ENCODE assay signal across 8 mouse cellular contexts in genomic region chr15:60853231-60853999, GRCm38 (mm10). TPM values are rescaled to one million over a fixed set of nuclear protein-coding genes. Genes with fewer than 3 reads are reported as not detected.
DNase-seq lines count a peak whose midpoint lies in the region; ATAC-seq and TF ChIP-seq lines count a peak whose summit lies in the region.

TSS of gene Fam84b (minus strand) at chr15:60853778.

- peak; percentile 50 for TF ChIP-seq CTCF in heart, adult 2 months (IDR thresholded peaks at IDR 0.05)

- peaks cover 7% of the 10 kb centered on the region for H3K4me1 ChIP-seq in heart, adult 2 months (ENCODE audit: control insufficient read depth, insufficient read depth, low read length)
- peaks cover 11% of the 10 kb centered on the region for H3K4me1 ChIP-seq in kidney, embryonic 16.5 days (ENCODE audit: insufficient read depth, low read length)
- H3K4me1 ChIP-seq in lung, embryonic 16.5 days (replicated peaks; ENCODE audit: control insufficient read depth, insufficient read depth, low read length): 0 out of 2 replicates have a peak, but pooled peaks cover 4% of the 10 kb centered on the region
- H3K4me1 ChIP-seq in stomach, embryonic 16.5 days (ENCODE audit: control insufficient read depth, insufficient read depth, low read length): peaks cover 8% of the 10 kb centered on the region

- peaks cover 3% of the 10 kb centered on the region for H3K9me3 ChIP-seq in kidney, embryonic 16.5 days (ENCODE audit: low read length)
- H3K9me3 ChIP-seq in lung, embryonic 16.5 days (ENCODE audit: control insufficient read depth, low read length): peaks cover 2% of the 10 kb centered on the region; the same call in 1 of the 2 replicates
- H3K9me3 ChIP-seq in stomach, embryonic 16.5 days (replicated peaks; ENCODE audit: control insufficient read depth, low read length): peaks cover 5% of the 10 kb centered on the region; the same call in 1 of the 2 replicates

- peak; percentile 81 for ATAC-seq in kidney, embryonic 16.5 days (ENCODE audit: low FRiP score, low TSS enrichment)
- ATAC-seq in lung, embryonic 16.5 days (ENCODE audit: low read depth): peak; percentile 64
- ATAC-seq in stomach, embryonic 16.5 days (ENCODE audit: insufficient read depth, low FRiP score): peak; percentile 60
- no peak for ATAC-seq in inflammation-experienced regulatory T-cells, adult 6 months

- no peaks in the 10 kb centered on the region for H3K27me3 ChIP-seq in heart, adult 2 months (ENCODE audit: control insufficient read depth, insufficient read depth, low read length)
- H3K27me3 ChIP-seq in kidney, embryonic 16.5 days (ENCODE audit: insufficient read depth, low read length): no peaks in the 10 kb centered on the region
- H3K27me3 ChIP-seq in lung, embryonic 16.5 days (ENCODE audit: control insufficient read depth, insufficient read depth, low read depth, low read length): no peaks in the 10 kb centered on the region
- no peaks in the 10 kb centered on the region for H3K27me3 ChIP-seq in stomach, embryonic 16.5 days (ENCODE audit: control insufficient read depth, insufficient read depth, low read length)

- no peak within 1 kb of the TSS for H3K9ac ChIP-seq in heart, adult 2 months (ENCODE audit: low read depth, low read length)
- H3K9ac ChIP-seq in kidney, embryonic 16.5 days (replicated peaks; ENCODE audit: low read length): 0 out of 2 replicates have a peak within 1 kb of the TSS, but pooled peaks have one; percentile 31
- no peak within 1 kb of the TSS for H3K9ac ChIP-seq in lung, embryonic 16.5 days (ENCODE audit: low read length)
- H3K9ac ChIP-seq in stomach, embryonic 16.5 days (ENCODE audit: low read length): peak within 1 kb of the TSS; percentile 19; the same call in 1 of the 2 replicates

- H3K36me3 ChIP-seq in heart, adult 2 months (ENCODE audit: control insufficient read depth, insufficient read depth, low read length): no peaks in the 10 kb centered on the region
- no peaks in the 10 kb centered on the region for H3K36me3 ChIP-seq in kidney, embryonic 16.5 days (ENCODE audit: insufficient read depth, low read length)
- H3K36me3 ChIP-seq in lung, embryonic 16.5 days (ENCODE audit: control insufficient read depth, insufficient read depth, low read length): no peaks in the 10 kb centered on the region
- H3K36me3 ChIP-seq in stomach, embryonic 16.5 days (ENCODE audit: control insufficient read depth, insufficient read depth, low read length): no peaks in the 10 kb centered on the region

- TF ChIP-seq POLR2A in heart, adult 2 months (IDR thresholded peaks at IDR 0.05; ENCODE audit: insufficient read depth, low read depth, low read length): no peak

- no peak for TF ChIP-seq EP300 in heart, adult 2 months (IDR thresholded peaks at IDR 0.05; ENCODE audit: insufficient read depth, low read depth, low read length)

- peak; percentile 13 for DNase-seq in kidney, adult 18-20 months
- no peak for DNase-seq in kidney, adult 11 months
- peak; percentile 69 for DNase-seq in c-Kit-positive CD71-positive TER-119-positive erythroid progenitor cells, embryonic 14.5 days (ENCODE audit: low spot score)
- peak; percentile 35 to 54 for DNase-seq in heart, adult 2 months

- intact Hi-C loops in heart, adult 2 months (cut with DNase I): no loop called here

- 22% methylated on average over 17 of the region's 17 CpGs for WGBS in heart, adult 2 months
- WGBS in kidney, embryonic 16.5 days: 17% methylated on average over 17 of the region's 17 CpGs
- WGBS in lung, embryonic 16.5 days: 22% methylated on average over 17 of the region's 17 CpGs
- WGBS in stomach, embryonic 16.5 days: 24% methylated on average over 17 of the region's 17 CpGs

- H3K4me2 ChIP-seq in kidney, embryonic 16.5 days (replicated peaks; ENCODE audit: low read depth, low read length): peak within 1 kb of the TSS; percentile 40
- peak within 1 kb of the TSS; percentile 13; the same call in 1 of the 2 replicates for H3K4me2 ChIP-seq in lung, embryonic 16.5 days (ENCODE audit: low read depth, low read length)
- peak within 1 kb of the TSS; percentile 33 for H3K4me2 ChIP-seq in stomach, embryonic 16.5 days (ENCODE audit: low read depth, low read length)

- H3K79me2 ChIP-seq in heart, adult 2 months (replicated peaks; ENCODE audit: control insufficient read depth, insufficient read depth, low read length): no peaks in the 10 kb centered on the region

- peak within 1 kb of the TSS; percentile 58 for H3K27ac ChIP-seq in heart, adult 2 months
- H3K27ac ChIP-seq in kidney, embryonic 16.5 days (ENCODE audit: low read length): peak within 1 kb of the TSS; percentile 63; the same call in 1 of the 2 replicates
- H3K27ac ChIP-seq in lung, embryonic 16.5 days (ENCODE audit: low read length): 0 out of 2 replicates have a peak within 1 kb of the TSS, but pooled peaks have one; percentile 1
- peak within 1 kb of the TSS; percentile 74 for H3K27ac ChIP-seq in stomach, embryonic 16.5 days (ENCODE audit: low read length)

- no peak within 1 kb of the TSS for H3K4me3 ChIP-seq in heart, adult 2 months
- H3K4me3 ChIP-seq in kidney, embryonic 16.5 days (ENCODE audit: low read length): no peak within 1 kb of the TSS
- no peak within 1 kb of the TSS for H3K4me3 ChIP-seq in lung, embryonic 16.5 days (ENCODE audit: low read length)
- no peak within 1 kb of the TSS for H3K4me3 ChIP-seq in stomach, embryonic 16.5 days (replicated peaks; ENCODE audit: low read length)

RNA-seq across cellular contexts. Expression of gene Fam84b, which starts in this region (rescaled TPM):
- 1 to 10 TPM; 4.7 to 6.6 TPM for total RNA-seq in heart, adult 2 months (2021)
- polyA plus RNA-seq in heart, adult 2 months (2012; rRNA removed): 3.9 and 6.9 TPM in 2 replicates
- polyA plus RNA-seq in kidney, embryonic 16.5 days (2015; fragmentation: Nextera tagmentation; extraction: Ambion mirVana): 26.5 and 28.2 TPM in 2 replicates
- polyA plus RNA-seq in lung, embryonic 16.5 days (2015; fragmentation: Nextera tagmentation; extraction: Ambion mirVana): 33.0 and 36.1 TPM in 2 replicates
- polyA plus RNA-seq in stomach, embryonic 16.5 days (2015; fragmentation: Nextera tagmentation; extraction: Ambion mirVana): 23.2 and 24.7 TPM in 2 replicates
- 1 to 10 TPM; 1.3 to 2.7 (median 1.7) TPM for polyA plus RNA-seq in inflammation-experienced regulatory T-cells, adult 6 months (2017; shearing (Covaris generic))

Comparison
In these comparisons a context has a peak if more than half of its experiments do, and no peak if none do; other contexts are left out.
1. H3K27ac ChIP-seq: peak in every context shown above with its lines; median percentile 74 in stomach, embryonic 16.5 days; 63 in kidney, embryonic 16.5 days; 58 in heart, adult 2 months; 1 in lung, embryonic 16.5 days.
2. H3K9ac ChIP-seq: peak in kidney, embryonic 16.5 days (single experiment) and stomach, embryonic 16.5 days (single experiment); none in heart, adult 2 months (single experiment) and lung, embryonic 16.5 days (single experiment).
3. Peak in every context shown above with its lines, with median percentiles within 50 percentile points of each other: H3K4me2 ChIP-seq.